Mouse (Mus musculus): ENCODE data around the gene Zfp879.

The Zfp879 gene

DNA sequence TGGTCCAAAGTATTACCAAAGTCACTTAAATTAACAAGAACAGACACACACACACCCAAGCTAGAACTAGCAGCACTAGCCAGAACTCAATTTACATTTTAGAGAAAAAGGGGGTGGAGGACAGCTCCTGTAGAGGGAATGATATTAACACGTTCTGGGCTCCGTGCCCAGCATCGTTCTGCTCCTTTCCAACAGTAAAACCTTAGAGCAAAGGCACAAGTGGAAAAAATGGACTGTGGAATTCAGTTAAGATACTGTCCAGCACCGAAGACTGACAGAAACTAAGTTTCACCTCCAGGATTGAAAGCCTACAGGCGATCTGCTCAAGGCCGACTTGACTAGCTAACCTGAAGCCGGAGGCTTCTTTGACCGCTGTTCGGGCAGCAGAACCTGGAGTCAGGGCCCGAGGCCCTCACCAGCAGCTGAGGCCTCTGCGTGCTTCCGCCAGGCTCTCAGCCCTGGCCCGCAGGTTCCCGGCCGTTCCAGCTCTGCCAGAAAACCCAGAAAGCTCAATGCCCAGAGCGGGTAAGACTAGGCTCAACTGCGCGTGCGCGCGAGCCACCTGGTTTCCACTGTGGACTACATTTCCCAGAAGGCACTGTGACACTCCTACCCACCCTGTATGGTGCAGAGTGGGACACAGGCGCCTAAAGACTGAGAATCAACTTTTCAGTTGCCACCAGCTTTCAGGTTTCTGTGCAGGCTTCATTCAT lies at the start of gene Zfp879:
TSS of gene Zfp879 (minus strand) at position 530 of the 713 bp plus-strand sequence.
- DNase-seq (ENCODE audit: low spot score in 2 of 2), result peak; percentile 81 to 89

DNA sequence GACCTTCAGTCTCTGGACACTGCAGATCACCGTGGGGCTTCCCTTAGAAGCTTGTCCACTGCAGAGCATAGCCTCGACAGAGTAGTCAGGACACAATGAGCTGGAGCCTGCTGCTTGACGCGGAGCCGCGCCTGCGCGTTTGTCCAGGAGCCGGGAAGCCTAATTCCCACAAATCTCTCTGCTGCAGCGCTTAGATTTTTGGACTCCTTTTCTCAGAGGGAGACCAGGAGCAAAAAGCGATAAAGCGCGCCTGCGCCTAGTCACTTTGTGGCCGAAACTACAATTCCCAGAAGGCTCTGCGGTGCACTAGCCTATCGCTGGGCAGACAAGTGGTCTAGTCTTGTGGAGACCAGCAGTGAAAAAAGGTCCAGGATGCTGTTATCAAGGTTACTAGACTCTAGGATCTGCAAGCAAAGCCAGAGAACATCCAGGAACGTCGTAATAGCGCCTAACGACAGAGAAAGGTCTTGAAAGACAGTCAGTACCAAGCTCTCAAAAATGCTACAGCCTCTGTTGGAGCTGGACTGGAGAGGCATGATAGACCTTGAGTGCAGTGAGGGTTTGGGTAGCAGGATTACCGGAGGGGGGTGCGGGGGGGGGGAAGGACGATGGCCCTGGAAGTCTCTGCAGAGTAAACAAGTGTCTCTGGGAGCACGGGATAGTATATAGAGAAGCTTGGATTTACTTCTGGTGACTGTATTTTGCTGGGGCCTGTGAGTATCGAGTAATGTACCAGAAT lies 46.2 kb upstream of the Zfp879 start, which contains the start of gene Zfp454:
TSS of gene Zfp454 (minus strand) at position 262 of the 739 bp plus-strand sequence.
- DNase-seq (ENCODE audit: low spot score in 2 of 2), result peak; percentile 75 to 85

- peak in 1 of 2 experiments; percentile 3 for DNase-seq (ENCODE audit: low spot score in 2 of 2)
These were observed 45.6 kb upstream of the Zfp879 start for GRCm38 (mm10) chr11:50886933-50887293.

- DNase-seq (ENCODE audit: low spot score in 2 of 2), result no peak
These were observed 45.0 kb upstream of the Zfp879 start for GRCm38 (mm10) chr11:50886231-50886932.

DNA sequence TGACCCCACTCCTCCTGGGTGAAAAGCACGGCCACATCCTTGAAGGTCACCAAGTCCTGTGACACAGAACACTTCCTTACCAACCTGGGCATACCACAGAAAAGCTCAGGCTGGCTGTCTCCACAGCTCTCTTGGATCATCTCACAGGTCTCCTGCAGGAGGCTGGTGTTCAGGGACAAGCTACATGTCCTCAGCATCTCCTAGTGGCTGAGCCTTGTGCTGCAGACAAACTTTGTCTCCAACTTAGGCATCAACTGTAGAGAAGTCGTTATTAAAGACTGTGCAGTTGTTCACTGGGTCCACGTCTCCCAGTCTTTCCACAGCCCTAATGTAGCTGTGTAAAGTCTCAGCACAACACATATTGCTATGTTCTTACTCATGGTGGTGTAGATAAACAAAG lies 42.4 kb upstream of the Zfp879 start:
- DNase-seq (ENCODE audit: low spot score in 2 of 2), result no peak

DNA sequence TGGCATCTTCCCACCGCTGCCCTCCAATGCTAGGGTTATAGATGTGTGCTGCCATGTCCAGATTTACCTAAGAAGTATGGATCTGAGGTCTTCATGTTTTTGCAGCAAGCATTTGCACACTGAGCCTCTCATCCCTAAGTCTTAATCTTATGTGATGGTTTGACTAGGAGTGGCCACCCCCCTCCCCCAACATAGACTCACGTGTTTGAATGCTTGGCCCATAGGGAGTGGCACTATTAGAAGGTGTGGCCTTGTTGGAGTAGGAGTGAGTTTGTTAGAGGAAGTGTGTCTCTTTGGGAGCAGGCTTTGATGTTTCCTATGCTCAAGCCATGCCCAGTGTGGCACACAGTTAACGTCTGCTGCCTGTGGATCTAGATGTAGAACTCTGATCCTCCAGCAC lies 37.3 kb upstream of the Zfp879 start:
- DNase-seq (ENCODE audit: low spot score in 2 of 2), result no peak

DNA sequence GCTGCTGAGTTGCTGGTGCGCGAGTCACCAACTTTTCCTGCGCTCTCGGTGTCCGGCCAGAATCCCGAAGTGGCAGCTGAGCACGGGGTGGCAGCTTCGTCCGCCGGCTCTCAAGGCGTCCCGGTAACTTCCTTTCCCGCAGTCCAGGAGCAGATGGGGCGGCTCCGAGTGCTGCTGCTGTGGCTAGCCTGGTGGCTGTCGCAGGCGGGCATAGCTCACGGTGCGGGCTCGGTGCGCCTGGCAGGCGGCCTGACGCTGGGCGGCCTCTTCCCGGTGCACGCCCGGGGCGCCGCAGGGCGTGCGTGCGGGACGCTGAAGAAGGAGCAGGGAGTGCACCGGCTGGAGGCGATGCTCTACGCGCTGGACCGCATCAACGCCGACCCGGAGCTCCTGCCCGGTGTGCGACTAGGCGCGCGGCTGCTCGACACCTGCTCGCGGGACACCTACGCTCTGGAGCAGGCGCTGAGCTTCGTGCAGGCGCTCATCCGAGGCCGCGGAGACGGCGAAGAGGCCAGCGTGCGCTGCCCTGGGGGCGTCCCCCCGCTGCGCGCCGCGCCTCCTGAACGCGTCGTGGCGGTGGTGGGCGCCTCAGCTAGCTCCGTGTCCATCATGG lies 9.7 kb upstream of the Zfp879 start:
- no peak for DNase-seq (ENCODE audit: low spot score in 2 of 2)

DNA sequence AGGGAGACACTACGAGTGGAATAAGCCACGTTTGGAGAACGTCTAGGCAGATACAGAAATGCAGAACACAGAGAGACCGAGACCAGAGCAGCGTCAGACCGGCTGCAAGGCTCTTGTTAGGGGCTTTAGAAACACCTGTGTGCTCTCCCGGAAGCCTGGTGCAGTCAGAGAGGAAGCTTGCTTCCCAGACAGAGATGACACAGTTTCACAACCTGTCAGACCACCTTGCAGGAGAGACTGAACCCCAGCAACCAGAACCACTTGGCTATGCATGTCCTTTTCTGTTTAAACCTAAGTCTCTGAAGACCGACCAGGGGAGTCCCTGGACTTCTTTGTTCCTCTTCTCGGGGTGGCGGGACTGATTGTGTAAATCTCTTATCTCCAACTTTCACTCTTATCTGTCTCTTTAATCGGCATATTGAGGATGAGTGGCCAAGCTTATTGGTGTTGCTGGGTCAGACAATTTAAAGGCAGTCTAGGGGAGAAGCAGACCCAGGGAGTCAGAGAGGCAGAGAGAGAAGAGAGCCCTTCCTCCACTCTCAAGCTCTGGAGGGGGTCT lies 8.9 kb upstream of the Zfp879 start, which contains the start of gene Grm6:
TSS of gene Grm6 (plus strand) at position 509 of the 559 bp plus-strand sequence.
- DNase-seq (ENCODE audit: low spot score in 2 of 2), result no peak

GRCm38 (mm10) chr11:50849310-50849709 lies 8.0 kb upstream of the Zfp879 start:
- DNase-seq (ENCODE audit: low spot score in 2 of 2), result no peak

DNA sequence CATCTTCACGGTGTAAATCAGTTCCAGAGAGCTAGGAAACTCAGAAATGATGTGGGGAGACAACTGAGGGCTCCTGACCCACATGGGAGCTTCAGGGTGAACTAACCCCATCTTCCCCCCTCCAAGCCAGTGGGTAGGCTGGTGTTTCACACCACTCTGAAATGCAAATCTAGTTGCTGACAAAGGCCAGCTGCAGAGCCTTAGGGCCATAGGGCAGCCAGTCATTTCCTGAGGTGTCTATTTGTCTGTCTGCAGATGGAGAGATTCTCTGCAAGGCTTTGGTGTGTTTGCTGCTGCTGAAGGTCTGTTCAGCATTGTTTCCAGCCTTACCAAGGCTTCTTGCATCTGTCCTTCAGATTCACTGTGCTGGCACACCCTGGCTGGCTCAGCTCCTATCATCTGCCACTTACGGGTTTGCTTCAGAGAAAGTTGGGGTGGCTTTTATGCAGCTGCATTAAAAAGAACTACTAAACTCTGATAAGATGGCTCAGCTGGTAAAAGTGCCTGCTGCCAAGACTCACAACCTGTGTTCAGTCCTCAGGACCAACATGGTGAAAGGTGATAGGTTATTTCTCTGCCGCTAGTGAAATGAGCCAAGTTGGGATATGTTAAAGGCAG lies 7.3 kb upstream of the Zfp879 start:
- no peak for DNase-seq (ENCODE audit: low spot score in 2 of 2)

DNA sequence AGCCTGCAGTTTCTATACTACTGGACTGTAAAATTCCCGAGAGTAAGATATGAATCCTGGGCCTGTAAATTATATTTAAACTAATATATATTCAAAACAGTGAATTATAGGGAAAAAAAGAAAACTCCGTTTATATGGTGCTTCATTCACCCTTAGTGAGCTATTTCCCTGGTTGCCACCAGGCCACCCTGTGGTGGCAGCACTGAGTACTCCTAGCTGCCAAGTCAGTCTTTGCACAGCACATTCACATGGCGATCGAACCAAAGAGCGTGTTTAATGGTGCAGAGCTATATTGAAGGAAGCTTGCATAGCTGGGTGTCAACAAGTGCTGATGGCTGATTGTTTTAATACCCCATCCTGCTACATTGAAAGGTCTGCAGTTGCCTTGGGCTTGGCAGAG lies 5.7 kb upstream of the Zfp879 start:
- DNase-seq (ENCODE audit: low spot score in 2 of 2), result no peak

- no peak for DNase-seq (ENCODE audit: low spot score in 2 of 2)
These were observed 4.6 kb upstream of the Zfp879 start for GRCm38 (mm10) chr11:50845951-50846350.

DNA sequence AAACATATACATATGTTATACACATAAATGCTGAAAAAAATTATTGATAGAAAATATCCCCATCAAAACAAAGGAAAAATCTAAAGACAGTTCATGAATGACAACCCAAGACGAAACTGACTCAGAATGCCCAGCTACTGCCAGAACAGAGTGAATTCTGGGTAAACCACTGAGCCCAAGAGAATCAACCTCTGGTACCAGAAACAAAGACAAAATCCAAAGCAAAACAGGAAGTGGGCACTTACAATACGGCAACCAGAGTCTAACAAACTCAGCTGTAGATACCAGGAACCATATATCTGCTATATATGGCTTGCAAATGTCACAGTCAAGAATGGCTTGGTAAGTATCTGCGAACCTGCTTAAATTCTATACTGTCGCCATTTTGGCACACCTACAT lies 5.6 kb downstream of the Zfp879 start:
- DNase-seq (ENCODE audit: low spot score in 2 of 2), result no peak

DNA sequence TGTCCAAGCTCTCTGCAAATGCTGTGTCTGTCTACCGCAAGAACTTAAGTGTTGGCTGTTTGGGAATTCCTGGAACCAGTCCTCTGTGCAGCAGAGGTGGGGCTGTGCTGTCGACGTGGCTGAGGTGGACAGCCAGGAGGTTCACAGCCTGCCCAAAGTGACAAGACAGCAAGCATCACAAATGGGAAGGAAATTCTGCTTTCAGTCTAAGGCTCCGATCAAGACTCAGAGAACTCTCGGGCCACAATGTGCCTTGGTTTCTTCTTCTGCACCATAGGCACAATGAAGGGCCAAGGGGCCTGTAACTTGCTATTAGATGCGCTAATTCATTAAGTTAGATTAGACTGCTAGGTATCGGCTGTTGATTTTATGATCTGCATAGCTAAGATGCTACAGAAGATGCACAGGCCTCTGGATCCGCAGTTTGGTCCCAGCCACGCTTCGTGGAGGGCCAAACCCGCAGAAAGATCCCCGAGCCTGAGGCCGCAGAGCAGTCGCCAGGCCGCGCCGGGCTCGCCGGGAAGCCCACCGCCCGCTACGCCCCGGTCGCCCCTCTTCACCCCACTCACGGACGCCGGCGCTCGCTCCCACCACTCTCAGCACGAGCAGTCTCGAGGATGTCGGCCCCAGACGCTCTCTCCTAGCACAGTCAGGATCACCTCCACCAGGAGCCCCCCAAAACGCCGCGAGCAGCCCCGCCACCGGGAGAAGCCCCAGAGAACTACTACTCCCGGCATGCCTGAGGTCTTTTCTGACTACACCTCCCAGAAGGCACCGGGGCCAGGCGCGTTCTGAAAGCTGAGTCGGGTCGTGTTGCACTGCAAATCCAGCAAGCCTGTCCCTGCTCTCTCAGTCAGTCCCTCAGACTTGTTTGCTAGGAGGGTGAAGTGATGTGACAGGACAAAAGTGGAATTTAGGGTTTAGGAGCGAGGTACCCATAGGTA lies 14.1 kb downstream of the Zfp879 start, which contains the start of gene Zfp354c:
TSS of gene Zfp354c (minus strand) at position 715 of the 944 bp plus-strand sequence.
- DNase-seq (ENCODE audit: low spot score in 2 of 2), result peak; percentile 77 to 83

DNA sequence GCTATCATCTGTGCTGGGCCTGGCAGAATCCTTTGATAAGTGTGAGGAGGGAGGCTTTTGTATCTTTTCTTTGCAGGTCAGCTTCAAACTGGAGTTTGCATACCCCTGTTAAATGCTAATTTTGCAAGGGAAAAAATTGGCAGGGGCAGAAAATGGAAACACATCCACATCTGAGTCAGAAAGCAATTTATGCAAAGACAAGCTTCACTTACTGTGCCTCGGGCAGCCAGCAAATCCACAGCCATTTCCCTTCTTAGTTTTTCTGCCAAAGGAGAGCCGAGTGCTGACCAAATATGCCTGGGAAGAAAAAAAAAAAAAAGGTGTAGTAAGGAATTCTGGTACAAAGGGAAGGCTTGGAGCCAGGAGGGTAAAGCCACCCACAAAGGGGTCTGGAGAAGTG lies 15.1 kb downstream of the Zfp879 start:
- DNase-seq (ENCODE audit: low spot score in 2 of 2), result no peak

DNA sequence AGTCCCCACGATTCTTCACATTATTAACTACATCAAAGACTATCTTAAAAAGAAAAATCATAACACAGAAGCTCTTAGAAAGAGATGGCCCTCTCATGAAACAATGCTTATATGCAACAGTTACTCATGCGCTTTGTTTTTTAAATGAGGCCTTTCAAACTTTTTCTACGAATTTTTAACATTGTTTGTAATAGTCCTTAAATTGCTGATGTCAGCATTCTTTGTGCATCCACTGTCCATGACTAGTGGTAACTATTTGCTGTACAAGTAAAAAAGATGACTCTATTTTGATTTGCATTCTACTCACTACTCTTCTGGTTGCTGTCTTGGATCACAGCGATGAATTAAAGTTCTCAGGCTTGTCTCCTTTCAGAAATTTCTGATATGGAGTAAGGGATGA lies 27.1 kb downstream of the Zfp879 start:
- DNase-seq (ENCODE audit: low spot score in 2 of 2), result no peak

GRCm38 (mm10) chr11:50798836-50799235 lies 42.5 kb downstream of the Zfp879 start:
- no peak for DNase-seq (ENCODE audit: low spot score in 2 of 2)

DNA sequence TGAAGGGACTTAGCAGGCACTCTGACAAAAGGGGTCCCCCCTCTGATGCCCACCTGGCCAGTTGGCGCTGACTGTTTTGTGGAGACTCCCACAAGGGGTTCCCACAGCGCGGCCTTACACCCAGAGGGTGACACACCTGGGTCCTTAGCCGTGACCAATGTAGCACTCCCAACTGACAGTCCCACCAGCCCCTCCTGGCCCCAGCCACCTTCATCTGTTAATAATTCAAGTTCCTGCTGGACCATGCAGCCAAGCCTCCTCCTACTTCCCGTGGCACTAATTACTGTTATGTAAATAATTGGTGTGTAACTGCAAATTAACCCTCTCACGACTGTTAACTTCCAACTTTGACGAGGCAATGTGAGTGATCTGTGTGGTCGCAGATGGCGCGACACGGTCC lies 43.7 kb downstream of the Zfp879 start:
- DNase-seq (ENCODE audit: low spot score in 2 of 2), result no peak

Data from cerebellum, postnatal 4 days (tissue).